Mouse (Mus musculus) left cerebral cortex, postnatal 4 days (tissue): Measurements from ENCODE around the gene Hadh. TPM values are rescaled to one million over a fixed set of nuclear protein-coding genes. Genes with fewer than 3 reads are reported as not detected.

Source experiments
- DNase-seq: peaks from one replicate; pipeline ENCODE4 v3.0.0-alpha.2; 2022
- intact Hi-C: fragments of 180-260 bp; cut with DNase I; formaldehyde crosslinking; loops from one replicate; pipeline ENCODE4 v1.15.1; 2025
- total RNA-seq, 2 experiments: library from RNA; stranded (reverse); gene quantifications; 2 replicates each; pipeline ENCODE4 v1.2.3; 2021

Hadh gene
- total RNA-seq, 2 experiments from 2014 or later, result 16.5 to 18.2 TPM

GRCm38 (mm10) chr3:131272374-131273100 is 636 bp upstream of the Hadh start:
- intact Hi-C loops, result no loop called here
- no peak for DNase-seq

- peak; percentile 27 for DNase-seq
- intact Hi-C loops, result no loop called here
Measured at GRCm38 (mm10) chr3:131271157-131271556, 744 bp downstream of the Hadh start.

GRCm38 (mm10) chr3:131270381-131270780 is 1.5 kb downstream of the Hadh start:
- intact Hi-C loops, result no loop called here
- no peak for DNase-seq

GRCm38 (mm10) chr3:131266366-131267050 is 5.4 kb downstream of the Hadh start:
- intact Hi-C loops, result no loop called here
- no peak for DNase-seq

GRCm38 (mm10) chr3:131265516-131265915 is 6.4 kb downstream of the Hadh start:
- no peak for DNase-seq
- intact Hi-C loops, result no loop called here

- no peak for DNase-seq
- intact Hi-C loops, result no loop called here
Measured at GRCm38 (mm10) chr3:131263766-131264486, 8.0 kb downstream of the Hadh start.

GRCm38 (mm10) chr3:131260418-131260817 is 11.5 kb downstream of the Hadh start:
- intact Hi-C loops, result no loop called here
- no peak for DNase-seq

- intact Hi-C loops, result no loop called here
- no peak for DNase-seq
Measured at GRCm38 (mm10) chr3:131259392-131259965, 12.4 kb downstream of the Hadh start.

GRCm38 (mm10) chr3:131258921-131259320 is 13.0 kb downstream of the Hadh start:
- intact Hi-C loops, result no loop called here
- no peak for DNase-seq

- no peak for DNase-seq
- intact Hi-C loops, result no loop called here
Measured at GRCm38 (mm10) chr3:131255399-131255981, 16.4 kb downstream of the Hadh start.

GRCm38 (mm10) chr3:131254991-131255390 is 16.9 kb downstream of the Hadh start:
- intact Hi-C loops, result no loop called here
- no peak for DNase-seq

- DNase-seq, result no peak
- intact Hi-C loops, result no loop called here
Measured at GRCm38 (mm10) chr3:131251601-131252000, 20.3 kb downstream of the Hadh start.

GRCm38 (mm10) chr3:131250978-131251377 is 20.9 kb downstream of the Hadh start:
- intact Hi-C loops, result no loop called here
- DNase-seq, result no peak

GRCm38 (mm10) chr3:131250283-131250682 is 21.6 kb downstream of the Hadh start:
- no peak for DNase-seq
- intact Hi-C loops, result no loop called here

- no peak for DNase-seq
- intact Hi-C loops, result no loop called here
Measured at GRCm38 (mm10) chr3:131248444-131248843, 23.5 kb downstream of the Hadh start.

GRCm38 (mm10) chr3:131247851-131248250 is 24.1 kb downstream of the Hadh start:
- DNase-seq, result no peak
- intact Hi-C loops, result no loop called here

GRCm38 (mm10) chr3:131247447-131247846 is 24.5 kb downstream of the Hadh start:
- no peak for DNase-seq
- intact Hi-C loops, result no loop called here

GRCm38 (mm10) chr3:131246579-131247046 is 25.3 kb downstream of the Hadh start:
- intact Hi-C loops, result no loop called here
- DNase-seq, result no peak

- DNase-seq, result peak; percentile 62
- intact Hi-C loops, result loop anchor here (2.0 kb wide), 1 partner anchor 529 kb away; no protein-coding TSS in a partner anchor
Measured at GRCm38 (mm10) chr3:131245766-131246578, 25.9 kb downstream of the Hadh start.
